Mouse (Mus musculus): Measurements from ENCODE around the gene Saal1. TPM values are rescaled to one million over a fixed set of nuclear protein-coding genes. Genes with fewer than 3 reads are reported as not detected.

The Saal1 gene
- polyA plus RNA-seq, 1 experiment from 2014 or later = 30.7 TPM

DNA sequence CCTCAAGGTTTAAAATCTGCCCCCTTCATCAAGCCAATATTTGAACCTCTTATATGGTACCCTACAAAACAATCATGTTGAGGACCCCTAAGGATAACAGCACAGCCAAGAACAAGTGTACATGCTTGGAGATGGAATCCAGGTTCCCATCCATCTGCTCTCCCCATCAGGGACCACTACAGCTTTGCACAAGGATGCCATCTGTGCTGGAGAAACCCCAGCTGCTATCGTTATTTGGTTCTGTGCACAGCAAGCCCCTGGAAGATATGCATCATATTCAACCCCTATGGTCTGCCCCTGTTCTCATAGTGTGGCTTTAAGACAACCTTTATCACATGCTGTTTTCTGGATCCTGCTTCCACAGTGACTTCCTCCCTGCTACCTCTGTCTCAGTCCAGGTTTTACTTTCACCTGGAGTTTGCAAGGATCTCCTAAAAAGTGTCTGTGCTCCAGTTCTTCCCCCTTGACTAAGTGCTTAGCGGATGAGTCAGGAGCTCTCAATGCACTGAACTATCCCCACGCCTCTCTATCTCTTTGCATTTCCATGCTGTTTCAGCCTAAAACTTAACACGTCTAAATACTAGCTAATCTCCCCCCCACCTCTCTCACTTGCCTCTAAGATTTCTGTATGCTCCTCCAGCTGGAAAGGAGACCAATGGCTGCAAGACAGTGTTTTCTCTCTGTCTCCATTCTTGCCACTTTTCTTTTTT is 61.9 kb downstream of the Saal1 start:
- 76% methylated on average over 4 of the region's 4 CpGs for WGBS
- Histone ChIP-seq H3K27ac (replicated peaks) (no peak overlapping the region), H3K9me3 (no peaks in the 10 kb centered on the region), H3K4me2 (replicated peaks) (no peak overlapping the region), H3K36me3 (no peaks in the 10 kb centered on the region), H3K27me3 (no peaks in the 10 kb centered on the region; the same call in 1 of the 2 replicates), H3K4me1 (no peaks in the 10 kb centered on the region), H3K9ac (replicated peaks) (no peak overlapping the region), H3K4me3 (no peak overlapping the region)
- no peak for ATAC-seq (ENCODE audit: low FRiP score, low read depth)

GRCm38 (mm10) chr7:46643172-46643571 is 67.3 kb downstream of the Saal1 start:
- H3K4me1 ChIP-seq = peaks cover 10% of the 10 kb centered on the region
- no peak overlapping the region for H3K27ac ChIP-seq (replicated peaks)
- H3K36me3 ChIP-seq = no peaks in the 10 kb centered on the region
- 93% methylated on average over 1 of the region's 1 CpGs for WGBS
- no peaks in the 10 kb centered on the region for H3K9me3 ChIP-seq
- ATAC-seq (ENCODE audit: low FRiP score, low read depth) = no peak
- peaks cover 11% of the 10 kb centered on the region for H3K27me3 ChIP-seq
- no peak overlapping the region for H3K9ac ChIP-seq (replicated peaks)
- no peak overlapping the region for H3K4me2 ChIP-seq (replicated peaks)
- H3K4me3 ChIP-seq = no peak overlapping the region

GRCm38 (mm10) chr7:46640062-46640461 is 70.4 kb downstream of the Saal1 start:
- Histone ChIP-seq H3K27ac (replicated peaks) (no peak overlapping the region), H3K27me3 (peaks cover 11% of the 10 kb centered on the region), H3K9ac (replicated peaks) (peak overlapping the region; percentile 69), H3K4me3 (peak overlapping the region; percentile 62), H3K9me3 (no peaks in the 10 kb centered on the region), H3K4me2 (replicated peaks) (peak overlapping the region; percentile 76), H3K4me1 (peaks cover 10% of the 10 kb centered on the region), H3K36me3 (no peaks in the 10 kb centered on the region)
- no peak for ATAC-seq (ENCODE audit: low FRiP score, low read depth)
- WGBS = 18% methylated on average over 17 of the region's 17 CpGs

DNA sequence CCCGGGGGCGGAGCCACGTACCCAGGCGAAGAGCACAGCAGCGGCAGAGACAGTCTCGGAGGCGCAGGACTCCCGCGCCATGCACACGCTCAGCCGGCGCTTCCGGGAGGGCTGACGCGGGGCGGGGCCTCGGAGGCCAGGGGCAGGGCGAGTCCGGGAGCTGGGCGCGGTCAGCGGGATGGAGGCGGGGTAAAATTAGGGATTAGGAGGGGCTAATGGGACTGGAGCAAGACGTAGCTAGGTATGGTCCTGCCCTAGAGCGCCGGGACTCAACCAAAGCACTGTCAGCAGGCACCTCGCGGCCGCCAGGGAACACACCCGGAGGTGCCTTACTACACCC is 70.8 kb downstream of the Saal1 start, which contains the start of gene Sergef:
Sergef (minus strand) TSS at position 116 of the 340 bp plus-strand sequence.
- H3K27ac ChIP-seq (replicated peaks) = peak within 1 kb of the TSS; percentile 62
- peak; percentile 97 for ATAC-seq (ENCODE audit: low FRiP score, low read depth)
- 0% methylated on average over 30 of the region's 30 CpGs for WGBS

DNA sequence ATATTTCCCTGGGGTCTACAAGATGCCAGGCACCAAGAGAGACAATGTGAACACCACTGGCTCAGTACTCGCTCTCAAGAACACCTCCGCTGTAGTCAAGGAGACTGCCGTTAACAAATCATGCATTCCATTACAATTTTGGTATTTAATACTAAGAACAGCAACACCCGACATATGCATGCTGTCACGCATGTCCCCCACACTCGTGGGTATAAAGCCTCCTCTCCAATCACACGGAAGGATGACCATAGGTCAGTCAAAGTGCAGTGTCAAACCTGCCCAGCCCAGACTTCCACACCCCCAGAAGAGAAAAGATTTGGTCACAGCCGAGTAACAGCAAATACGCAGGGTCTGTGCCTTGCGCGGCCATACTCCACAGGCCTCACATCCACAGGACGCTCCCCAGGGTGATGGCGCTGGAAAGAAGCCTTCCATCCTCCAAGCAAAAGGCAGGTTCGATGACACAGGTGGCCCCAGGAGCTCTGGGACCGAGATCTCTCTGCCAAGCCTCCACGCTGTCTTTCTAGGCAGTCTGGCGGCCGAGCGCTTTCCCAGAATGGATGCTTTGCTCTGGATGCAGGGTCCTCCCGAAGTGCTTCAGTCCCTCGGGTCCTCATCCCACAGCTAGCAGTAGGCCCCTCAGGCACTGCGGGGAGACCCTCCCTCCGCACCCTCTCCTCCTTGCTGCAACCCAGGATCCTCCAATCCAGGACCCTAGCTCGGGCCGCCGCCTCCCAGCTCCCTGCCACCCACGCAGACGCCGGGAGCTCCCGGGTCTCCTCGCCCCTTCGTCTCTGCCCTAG is 71.4 kb downstream of the Saal1 start:
- H3K4me3 ChIP-seq = peak overlapping the region; percentile 62
- H3K4me1 ChIP-seq = peaks cover 10% of the 10 kb centered on the region
- peak overlapping the region; percentile 62 for H3K27ac ChIP-seq (replicated peaks)
- H3K36me3 ChIP-seq = no peaks in the 10 kb centered on the region
- peak; percentile 27 for ATAC-seq (ENCODE audit: low FRiP score, low read depth)
- peaks cover 11% of the 10 kb centered on the region for H3K27me3 ChIP-seq
- peak overlapping the region; percentile 76 for H3K4me2 ChIP-seq (replicated peaks)
- H3K9ac ChIP-seq (replicated peaks) = peak overlapping the region; percentile 69
- no peaks in the 10 kb centered on the region for H3K9me3 ChIP-seq
- WGBS = 8% methylated on average over 32 of the region's 32 CpGs

More for the DNA sequence above, 70.8 kb downstream of the Saal1 start, which contains the start of gene Sergef:
- Histone ChIP-seq H3K36me3 (no peaks in the 10 kb centered on the region), H3K9ac (replicated peaks) (peak within 1 kb of the TSS; percentile 69), H3K9me3 (no peaks in the 10 kb centered on the region), H3K4me3 (peak within 1 kb of the TSS; percentile 62), H3K4me2 (replicated peaks) (peak within 1 kb of the TSS; percentile 76), H3K4me1 (peaks cover 10% of the 10 kb centered on the region), H3K27me3 (peaks cover 11% of the 10 kb centered on the region)

Other genes with a start within 250 kb of the Saal1 start
- gene Sergef, start 70.9 kb downstream of the Saal1 start, polyA plus RNA-seq (2016; fragmentation: Nextera tagmentation; extraction: Ambion mirVana) = 17.3 and 18.5 TPM in 2 replicates
- 0.29 and 0.41 TPM in 2 replicates for gene Tph1, start 38.1 kb downstream of the Saal1 start, polyA plus RNA-seq (2016; fragmentation: Nextera tagmentation; extraction: Ambion mirVana)
- 0.10 TPM in 1 of 2 replicates, not detected in the other for gene Saa3, start 5.0 kb upstream of the Saal1 start, polyA plus RNA-seq (2016; fragmentation: Nextera tagmentation; extraction: Ambion mirVana)
- not detected in 2 replicates for gene Saa4, start 21.9 kb upstream of the Saal1 start, polyA plus RNA-seq (2016; fragmentation: Nextera tagmentation; extraction: Ambion mirVana)
- not detected in 2 replicates for gene Saa1, start 32.3 kb upstream of the Saal1 start, polyA plus RNA-seq (2016; fragmentation: Nextera tagmentation; extraction: Ambion mirVana)
- not detected in 2 replicates for gene Saa2, start 41.1 kb upstream of the Saal1 start, polyA plus RNA-seq (2016; fragmentation: Nextera tagmentation; extraction: Ambion mirVana)
- gene Hps5, start 85.4 kb upstream of the Saal1 start, polyA plus RNA-seq (2016; fragmentation: Nextera tagmentation; extraction: Ambion mirVana) = 23.8 and 24.9 TPM in 2 replicates
- gene Gtf2h1, start 85.4 kb upstream of the Saal1 start, polyA plus RNA-seq (2016; fragmentation: Nextera tagmentation; extraction: Ambion mirVana) = 51.5 and 52.1 TPM in 2 replicates
- 802 and 809 TPM in 2 replicates for gene Ldha, start 130.8 kb upstream of the Saal1 start, polyA plus RNA-seq (2016; fragmentation: Nextera tagmentation; extraction: Ambion mirVana)
- 0.22 TPM in 1 of 2 replicates, not detected in the other for gene Ldhc, start 150.5 kb upstream of the Saal1 start, polyA plus RNA-seq (2016; fragmentation: Nextera tagmentation; extraction: Ambion mirVana)
- 318 and 322 TPM in 2 replicates for gene Tsg101, start 209.3 kb upstream of the Saal1 start, polyA plus RNA-seq (2016; fragmentation: Nextera tagmentation; extraction: Ambion mirVana)
- gene Uevld, start 247.8 kb upstream of the Saal1 start, polyA plus RNA-seq (2016; fragmentation: Nextera tagmentation; extraction: Ambion mirVana) = 11.8 and 12.1 TPM in 2 replicates